Comparison of ENCODE assay signal across 8 mouse cellular contexts in genomic region chr4:43040114-43040572, GRCm38 (mm10). TPM values are rescaled to one million over a fixed set of nuclear protein-coding genes. Genes with fewer than 3 reads are reported as not detected.
DNase-seq lines count a peak whose midpoint lies in the region; ATAC-seq lines count a peak whose summit lies in the region.

No protein-coding gene starts in this region.

- H3K79me2 ChIP-seq in macrophage (ENCODE audit: inconsistent target) = peaks cover 40% of the 10 kb centered on the region

- H3K4me3 ChIP-seq in hindbrain, embryonic 16.5 days (ENCODE audit: low read length) = peak overlapping the region; percentile 79
- H3K4me3 ChIP-seq in macrophage (ENCODE audit: inconsistent target) = peak overlapping the region; percentile 78

- peak overlapping the region; percentile 76 for H3K4me2 ChIP-seq in hindbrain, embryonic 16.5 days (ENCODE audit: low read length)

- peaks cover 12% of the 10 kb centered on the region for H3K36me3 ChIP-seq in hindbrain, embryonic 16.5 days (ENCODE audit: control insufficient read depth, insufficient read depth, low read length)
- H3K36me3 ChIP-seq in macrophage (ENCODE audit: inconsistent target) = peaks cover 16% of the 10 kb centered on the region

- peak overlapping the region; percentile 83 for H3K9ac ChIP-seq in hindbrain, embryonic 16.5 days (ENCODE audit: low read depth, low read length)

- no peaks in the 10 kb centered on the region for H3K9me3 ChIP-seq in hindbrain, embryonic 16.5 days (ENCODE audit: control insufficient read depth, low read length)

- DNase-seq in T-cell, adult 2 months (ENCODE audit: low spot score) = peak; percentile 90
- DNase-seq in cerebellum, postnatal 36 days = peak; percentile 87 to 93
- DNase-seq in frontal cortex, postnatal 36 days (ENCODE audit: low spot score in 2 of 2) = peak; percentile 89 to 95
- DNase-seq in left cerebral cortex, adult 18-20 months (ENCODE audit: low spot score in 2 of 2) = peak; percentile 89 to 95
- peak; percentile 98 for DNase-seq in right cerebral cortex, adult 18-20 months
- DNase-seq in urinary bladder, postnatal 10 days (ENCODE audit: low spot score) = peak; percentile 88

- under 1% methylated on average over 25 of the region's 25 CpGs for WGBS in hindbrain, embryonic 16.5 days
- under 1% methylated on average over 25 of the region's 25 CpGs for WGBS in macrophage (ENCODE audit: missing documents)

- H3K4me1 ChIP-seq in hindbrain, embryonic 16.5 days (ENCODE audit: control insufficient read depth, insufficient read depth, low read depth, low read length) = peaks cover 44% of the 10 kb centered on the region

- H3K27ac ChIP-seq in hindbrain, embryonic 16.5 days (ENCODE audit: low read depth, low read length) = peak overlapping the region; percentile 78
- H3K27ac ChIP-seq in macrophage = peak overlapping the region; percentile 69

- no peaks in the 10 kb centered on the region for H3K27me3 ChIP-seq in hindbrain, embryonic 16.5 days (replicated peaks; ENCODE audit: control insufficient read depth, insufficient read depth, low read length)

- ATAC-seq in hindbrain, embryonic 16.5 days = peak; percentile 96

RNA-seq across cellular contexts. Expression of gene Fam214b, which starts 5.9 kb away (rescaled TPM):
- polyA plus RNA-seq in hindbrain, embryonic 16.5 days (2015; fragmentation: Nextera tagmentation; extraction: Ambion mirVana) = 32.3 and 36.3 TPM in 2 replicates
- 10 to 100 TPM; 33.0 to 34.3 TPM for total RNA-seq in left cerebral cortex, adult 18-20 months (2021)
- 100 to 1,000 TPM in 19 of 26 experiments, 10 to 100 TPM in 7; 51.3 to 209 (median 126) TPM for total RNA-seq in macrophage (2018; cell fraction: chromatin; rRNA removed)
- 10 to 100 TPM; 48.3 to 79.6 (median 54.6) TPM for total RNA-seq in macrophage (2018; cell fraction: cytosol; rRNA removed)
- 100 to 1,000 TPM in 6 of 26 experiments, 10 to 100 TPM in 20; 50.1 to 117 (median 81.6) TPM for total RNA-seq in macrophage (2018; cell fraction: nucleus; rRNA removed)
- polyA plus RNA-seq in macrophage (2018) = 31.7 to 44.7 TPM (median 36.4 TPM) in 3 replicates

RNA-seq across cellular contexts. Expression of gene Stoml2, which starts 8.6 kb away (rescaled TPM):
- polyA plus RNA-seq in hindbrain, embryonic 16.5 days (2015; fragmentation: Nextera tagmentation; extraction: Ambion mirVana) = 234 and 261 TPM in 2 replicates
- total RNA-seq in left cerebral cortex, adult 18-20 months (2021) = 100 to 1,000 TPM; 104 to 113 TPM
- total RNA-seq in macrophage (2018; cell fraction: chromatin; rRNA removed) = 10 to 100 TPM; 12.1 to 49.8 (median 30.2) TPM
- 10 to 100 TPM; 23.9 to 43.6 (median 34.7) TPM for total RNA-seq in macrophage (2018; cell fraction: cytosol; rRNA removed)
- 10 to 100 TPM; 10.9 to 33.0 (median 21.7) TPM for total RNA-seq in macrophage (2018; cell fraction: nucleus; rRNA removed)
- polyA plus RNA-seq in macrophage (2018) = 35.0 to 52.0 TPM (median 48.6 TPM) in 3 replicates

RNA-seq across cellular contexts. Expression of gene Pigo, which starts 14.5 kb away (rescaled TPM):
- 28.5 and 30.8 TPM in 2 replicates for polyA plus RNA-seq in hindbrain, embryonic 16.5 days (2015; fragmentation: Nextera tagmentation; extraction: Ambion mirVana)
- total RNA-seq in left cerebral cortex, adult 18-20 months (2021) = 10 to 100 TPM; 24.1 to 25.4 TPM
- total RNA-seq in macrophage (2018; cell fraction: chromatin; rRNA removed) = 10 to 100 TPM in 21 of 26 experiments, 1 to 10 TPM in 5; 5.2 to 38.0 (median 19.7) TPM
- total RNA-seq in macrophage (2018; cell fraction: cytosol; rRNA removed) = 1 to 10 TPM; 3.6 to 7.9 (median 5.3) TPM
- total RNA-seq in macrophage (2018; cell fraction: nucleus; rRNA removed) = 10 to 100 TPM in 25 of 26 experiments, 1 to 10 TPM in 1; 6.2 to 33.9 (median 18.6) TPM
- polyA plus RNA-seq in macrophage (2018) = 2.5 to 5.6 TPM (median 4.2 TPM) in 3 replicates

RNA-seq across cellular contexts. Expression of gene Unc13b, which starts 18.6 kb away (rescaled TPM):
- polyA plus RNA-seq in hindbrain, embryonic 16.5 days (2015; fragmentation: Nextera tagmentation; extraction: Ambion mirVana) = 13.0 and 16.5 TPM in 2 replicates
- total RNA-seq in left cerebral cortex, adult 18-20 months (2021) = 10 to 100 TPM; 52.3 to 58.3 TPM
- total RNA-seq in macrophage (2018; cell fraction: chromatin; rRNA removed) = 1 to 10 TPM in 22 of 26 experiments, under 1 TPM in 4; 0.34 to 5.0 (median 1.9) TPM
- total RNA-seq in macrophage (2018; cell fraction: cytosol; rRNA removed) = under 1 TPM; 0.17 to 0.72 (median 0.33) TPM
- 1 to 10 TPM in 11 of 26 experiments, under 1 TPM in 15; 0.34 to 2.6 (median 0.85) TPM for total RNA-seq in macrophage (2018; cell fraction: nucleus; rRNA removed)
- 0.18 to 0.37 TPM (median 0.36 TPM) in 3 replicates for polyA plus RNA-seq in macrophage (2018)

RNA-seq across cellular contexts. Expression of gene Fancg, which starts 29.8 kb away (rescaled TPM):
- 22.7 and 25.8 TPM in 2 replicates for polyA plus RNA-seq in hindbrain, embryonic 16.5 days (2015; fragmentation: Nextera tagmentation; extraction: Ambion mirVana)
- 10 to 100 TPM; 10.3 to 11.6 TPM for total RNA-seq in left cerebral cortex, adult 18-20 months (2021)
- 10 to 100 TPM in 19 of 26 experiments, 1 to 10 TPM in 7; 2.5 to 44.7 (median 20.7) TPM for total RNA-seq in macrophage (2018; cell fraction: chromatin; rRNA removed)
- 10 to 100 TPM in 6 of 26 experiments, 1 to 10 TPM in 20; 5.5 to 11.2 (median 8.3) TPM for total RNA-seq in macrophage (2018; cell fraction: cytosol; rRNA removed)
- total RNA-seq in macrophage (2018; cell fraction: nucleus; rRNA removed) = 10 to 100 TPM in 16 of 26 experiments, 1 to 10 TPM in 10; 3.3 to 28.6 (median 18.6) TPM
- polyA plus RNA-seq in macrophage (2018) = 4.6 to 9.0 TPM (median 7.8 TPM) in 3 replicates

Comparison
In these comparisons a context has a peak if more than half of its experiments do, and no peak if none do; other contexts are left out.
1. Peak in every context shown above with its lines: DNase-seq, ATAC-seq, H3K4me3 ChIP-seq and H3K27ac ChIP-seq.